Mouse (Mus musculus) bone marrow macrophage, adult 2 months (primary cell): ENCODE results near the gene Zswim3. TPM values are rescaled to one million over a fixed set of nuclear protein-coding genes. Genes with fewer than 3 reads are reported as not detected.
A peak's percentile ranks its signal among the peaks of the same experiment; 100 is the strongest.
"Not testable (repeated sequence)": the region's sequence is repeated elsewhere in the genome, so short reads cannot be mapped to it uniquely, and the experiment has no call there.

Source experiments
- H3K27ac ChIP-seq: 2 replicates; pipeline ENCODE4 v1.5.1; 2012; ENCODE audit warnings: low read depth, low read length; ENCODE audit not compliant: insufficient read depth
- H3K4me1 ChIP-seq: 2 replicates; pipeline ENCODE4 v1.6.1; 2012; ENCODE audit warnings: low read length; ENCODE audit not compliant: control insufficient read depth, insufficient read depth
- H3K4me3 ChIP-seq: 2 replicates; pipeline ENCODE4 v1.5.1; 2012; ENCODE audit warnings: mild to moderate bottlenecking, low read length, moderate library complexity; ENCODE audit not compliant: insufficient read depth
- CTCF ChIP-seq: IDR thresholded peaks from 2 replicates; pipeline ENCODE4 v1.5.1; 2012; ENCODE audit warnings: low read depth, mild to moderate bottlenecking, low read length, moderate library complexity
- POLR2A ChIP-seq: IDR thresholded peaks from 2 replicates; pipeline ENCODE4 v1.6.1; 2012; ENCODE audit warnings: mild to moderate bottlenecking, low read depth, low read length, borderline replicate concordance
- polyA plus RNA-seq: library from polyadenylated mRNA; stranded (reverse); fragments of >200 nt; gene quantifications from 2 replicates; pipeline ENCODE4 v1.2.4, GENCODE M21; 2012; ENCODE audit not compliant: missing spikeins, insufficient read depth, insufficient read length

Zswim3 gene
- polyA plus RNA-seq, 1 experiment = 5.0 TPM

DNA sequence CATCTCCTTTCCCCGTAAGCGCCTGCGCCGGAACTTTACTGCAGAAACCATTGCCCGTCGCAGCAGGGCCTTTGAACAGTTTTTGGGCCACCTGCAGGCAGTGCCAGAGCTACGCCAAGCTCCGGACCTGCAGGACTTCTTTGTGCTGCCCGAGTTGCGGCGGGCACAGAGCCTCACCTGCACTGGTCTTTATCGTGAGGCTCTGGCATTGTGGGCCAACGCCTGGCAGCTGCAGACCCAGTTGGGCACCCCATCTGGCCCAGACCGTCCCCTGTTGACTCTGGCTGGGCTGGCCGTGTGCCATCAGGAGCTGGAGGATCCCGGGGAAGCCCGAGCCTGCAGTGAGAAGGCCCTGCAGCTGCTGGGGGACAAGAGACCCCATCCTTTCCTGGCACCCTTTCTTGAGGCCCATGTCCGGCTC, 13.0 kb upstream of the Zswim3 start:
- peaks cover 9% of the 10 kb centered on the region for H3K4me1 ChIP-seq
- TF ChIP-seq CTCF = no peak
- H3K4me3 ChIP-seq = no peak overlapping the region
- H3K27ac ChIP-seq = no peak overlapping the region

DNA sequence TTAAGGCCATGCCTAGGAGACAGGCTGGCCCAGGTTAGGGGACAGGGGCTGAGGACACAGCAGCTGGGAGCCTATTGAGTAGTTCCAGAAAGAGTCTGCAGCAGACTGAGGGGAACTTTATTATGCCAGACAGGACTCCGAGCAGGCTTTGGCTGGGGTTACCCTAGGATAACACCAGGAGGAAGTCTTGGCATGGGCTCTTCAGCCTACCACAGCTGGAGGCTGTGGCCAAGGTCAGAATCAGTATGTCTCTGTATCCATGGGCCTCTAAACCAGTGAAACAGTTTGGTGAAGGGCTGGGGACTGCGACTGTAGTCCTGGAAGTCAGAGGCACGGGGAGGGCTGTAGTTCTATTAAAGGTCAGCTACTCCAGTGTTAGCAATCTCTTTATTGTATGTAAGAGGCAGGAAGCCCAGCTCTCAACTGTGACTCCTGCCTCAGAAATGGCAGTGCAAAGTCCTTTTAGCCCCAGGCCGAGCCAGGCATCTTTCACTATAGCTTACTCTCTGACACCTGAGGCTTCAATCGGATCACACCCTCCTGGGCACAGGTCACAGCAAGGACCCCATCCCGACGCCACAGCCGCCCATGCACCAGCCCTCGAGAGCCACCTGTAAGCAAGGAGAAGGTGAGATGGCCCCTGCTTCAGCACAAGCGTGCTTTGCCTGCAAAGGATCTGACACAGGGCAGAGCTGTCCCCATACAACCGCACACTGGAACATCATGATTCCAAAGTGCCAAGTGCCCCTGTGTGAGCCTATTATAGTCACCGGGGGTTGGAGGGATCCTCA, 12.3 kb upstream of the Zswim3 start:
- Histone ChIP-seq H3K27ac (no peak overlapping the region), H3K4me1 (peaks cover 6% of the 10 kb centered on the region), H3K4me3 (no peak overlapping the region)
- TF ChIP-seq POLR2A (no peak), CTCF (no peak)

DNA sequence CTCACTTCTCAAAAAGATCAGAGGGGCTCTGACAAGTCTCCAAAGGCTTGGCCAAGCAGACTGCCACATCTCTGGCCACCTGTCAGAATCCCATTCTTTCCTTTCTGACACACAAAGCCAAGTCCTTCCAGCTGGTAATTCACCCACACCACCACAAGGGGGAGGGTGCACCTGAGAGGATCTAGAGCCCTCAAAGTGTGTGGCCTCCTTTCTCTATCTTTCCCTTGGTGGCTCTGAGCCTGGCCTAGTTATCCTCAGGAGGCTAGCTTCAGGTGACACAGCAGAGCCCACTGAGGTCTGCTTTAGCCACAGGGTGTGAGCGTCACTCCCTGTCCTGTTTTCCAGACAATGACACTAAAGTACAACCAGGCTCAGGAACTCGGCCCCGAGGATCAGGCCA, 11.7 kb upstream of the Zswim3 start:
- Histone ChIP-seq H3K4me1 (peaks cover 6% of the 10 kb centered on the region), H3K27ac (no peak overlapping the region), H3K4me3 (no peak overlapping the region)
- peak; percentile 28; the same call in 1 of the 2 replicates for TF ChIP-seq CTCF
- TF ChIP-seq POLR2A = no peak

DNA sequence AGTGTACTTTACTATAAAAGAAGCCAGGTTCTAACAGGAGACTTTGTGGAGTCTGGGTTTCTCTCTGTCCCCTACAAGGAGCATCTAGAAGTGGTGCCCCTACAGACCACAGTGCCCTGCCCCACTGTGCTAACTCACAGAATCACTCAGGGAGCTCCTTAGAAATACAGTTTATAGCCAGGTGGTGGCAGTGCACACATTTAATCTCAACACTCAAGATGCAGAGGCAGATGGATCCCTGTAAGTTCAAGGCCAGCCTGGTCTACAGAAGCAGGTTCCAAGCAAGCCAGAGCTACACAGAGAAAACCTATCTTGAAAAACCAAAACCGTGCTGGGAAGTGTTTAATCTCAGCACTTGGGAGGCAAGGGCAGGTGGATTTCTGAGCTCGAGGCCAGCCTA, 11.1 kb upstream of the Zswim3 start:
- Histone ChIP-seq H3K4me3 (no peak overlapping the region), H3K4me1 (peaks cover 6% of the 10 kb centered on the region), H3K27ac (no peak overlapping the region)
- TF ChIP-seq POLR2A = no peak
- no peak for TF ChIP-seq CTCF

DNA sequence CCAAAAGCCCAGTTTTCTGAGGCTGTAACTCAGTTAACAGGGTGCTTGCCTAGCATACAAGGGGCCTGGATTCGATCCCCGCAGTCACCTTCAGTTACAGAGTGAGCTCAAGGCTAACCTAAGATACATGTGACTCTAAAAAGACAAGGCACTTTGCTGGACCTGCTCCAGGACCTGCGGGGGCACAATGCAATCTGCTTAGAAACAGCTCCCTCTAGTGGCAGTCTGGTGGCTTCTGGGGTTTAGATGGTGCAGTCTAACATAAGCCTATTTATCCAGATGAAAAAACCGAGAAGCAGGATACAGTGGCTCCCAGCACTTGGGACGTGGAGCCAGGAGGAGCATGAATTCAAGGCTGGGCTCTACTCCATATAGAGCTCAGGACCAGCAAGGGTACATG, 10.6 kb upstream of the Zswim3 start:
- Histone ChIP-seq H3K4me3 (no peak overlapping the region), H3K4me1 (peaks cover 6% of the 10 kb centered on the region)
- TF ChIP-seq CTCF = peak; percentile 82
- no peak for TF ChIP-seq POLR2A

DNA sequence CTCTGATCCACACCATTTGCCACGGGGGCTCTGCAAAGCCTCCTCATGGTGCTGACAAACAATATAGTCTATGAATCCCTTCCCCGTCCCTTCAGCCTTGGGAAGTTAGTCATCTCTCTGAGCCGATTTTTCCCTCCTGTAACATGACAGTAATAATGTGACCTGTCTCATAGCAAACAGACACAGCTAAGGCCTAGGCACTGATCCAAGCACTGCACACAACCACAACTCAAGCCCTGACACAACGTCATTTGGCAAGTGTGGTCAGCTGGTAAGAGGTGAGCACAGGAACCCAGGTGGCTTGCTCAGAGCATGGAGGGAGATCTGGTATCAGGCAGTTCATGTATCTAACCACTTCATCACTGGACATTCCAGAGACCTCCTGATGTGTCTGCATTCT, 9.0 kb upstream of the Zswim3 start:
- TF ChIP-seq CTCF (no peak), POLR2A (no peak)
- Histone ChIP-seq H3K4me1 (0 out of 2 replicates have a peak, but pooled peaks cover under 1% of the 10 kb centered on the region), H3K4me3 (no peak overlapping the region), H3K27ac (no peak overlapping the region)

More for the DNA sequence above, 10.6 kb upstream of the Zswim3 start:
- H3K27ac ChIP-seq = no peak overlapping the region

DNA sequence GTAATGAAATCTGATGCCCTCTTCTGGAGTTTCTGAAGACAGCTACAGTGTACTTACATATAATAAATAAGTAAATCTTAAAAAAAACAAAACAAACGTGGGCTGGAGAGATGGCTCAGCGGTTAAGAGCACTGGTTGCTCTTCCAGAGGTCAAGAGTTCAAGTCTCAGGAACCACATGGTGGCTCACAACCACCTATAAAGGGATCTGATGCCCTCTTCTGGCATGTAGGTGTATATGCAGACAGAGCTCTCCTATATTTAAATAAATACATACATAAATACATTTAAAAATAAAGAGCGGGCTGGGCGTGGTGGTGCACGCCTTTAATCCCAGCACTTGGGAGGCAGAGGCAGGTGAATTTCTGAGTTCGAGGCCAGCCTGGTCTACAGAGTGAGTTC, 6.3 kb upstream of the Zswim3 start:
- H3K4me3 ChIP-seq, H3K27ac ChIP-seq, H3K4me1 ChIP-seq: not testable (repeated sequence)

DNA sequence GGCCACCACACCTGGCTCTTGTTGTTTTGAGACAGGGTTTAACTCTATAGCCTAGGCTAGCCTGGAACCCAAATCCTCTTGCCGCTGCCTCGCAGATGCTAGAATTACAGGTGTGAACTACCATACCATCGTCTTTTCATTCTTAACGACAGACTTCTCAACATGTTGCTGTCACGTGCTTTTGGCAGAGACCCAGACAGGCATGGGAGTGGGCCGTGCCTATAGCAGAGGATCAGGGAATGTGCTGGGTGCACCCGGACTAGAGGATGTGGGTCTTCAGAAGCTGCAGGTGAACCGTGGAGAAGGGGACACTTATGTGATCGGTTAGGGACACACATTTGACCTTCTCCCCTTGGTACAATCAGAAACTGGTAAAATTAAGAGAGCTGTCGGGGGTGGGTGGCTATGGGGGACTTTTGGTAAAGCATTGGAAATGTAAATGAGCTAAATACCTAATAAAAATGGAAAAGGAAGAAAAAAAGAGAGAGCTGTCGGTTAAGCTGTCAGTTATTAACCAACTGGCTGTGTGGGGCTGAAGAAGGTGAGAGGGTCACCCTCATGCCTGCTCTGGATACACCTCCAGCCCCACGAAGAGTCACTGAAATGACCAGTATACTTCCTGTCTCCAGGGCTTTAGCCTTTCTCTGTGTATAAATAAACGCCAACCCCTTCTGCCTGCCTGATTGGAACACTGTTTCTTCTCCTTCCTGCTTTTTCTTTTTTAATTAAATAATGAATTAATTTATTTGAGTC, 4.5 kb upstream of the Zswim3 start:
- H3K27ac ChIP-seq = no peak overlapping the region
- TF ChIP-seq CTCF (no peak), POLR2A (no peak)
- H3K4me3 ChIP-seq = no peak overlapping the region
- H3K4me1 ChIP-seq = peaks cover 9% of the 10 kb centered on the region

DNA sequence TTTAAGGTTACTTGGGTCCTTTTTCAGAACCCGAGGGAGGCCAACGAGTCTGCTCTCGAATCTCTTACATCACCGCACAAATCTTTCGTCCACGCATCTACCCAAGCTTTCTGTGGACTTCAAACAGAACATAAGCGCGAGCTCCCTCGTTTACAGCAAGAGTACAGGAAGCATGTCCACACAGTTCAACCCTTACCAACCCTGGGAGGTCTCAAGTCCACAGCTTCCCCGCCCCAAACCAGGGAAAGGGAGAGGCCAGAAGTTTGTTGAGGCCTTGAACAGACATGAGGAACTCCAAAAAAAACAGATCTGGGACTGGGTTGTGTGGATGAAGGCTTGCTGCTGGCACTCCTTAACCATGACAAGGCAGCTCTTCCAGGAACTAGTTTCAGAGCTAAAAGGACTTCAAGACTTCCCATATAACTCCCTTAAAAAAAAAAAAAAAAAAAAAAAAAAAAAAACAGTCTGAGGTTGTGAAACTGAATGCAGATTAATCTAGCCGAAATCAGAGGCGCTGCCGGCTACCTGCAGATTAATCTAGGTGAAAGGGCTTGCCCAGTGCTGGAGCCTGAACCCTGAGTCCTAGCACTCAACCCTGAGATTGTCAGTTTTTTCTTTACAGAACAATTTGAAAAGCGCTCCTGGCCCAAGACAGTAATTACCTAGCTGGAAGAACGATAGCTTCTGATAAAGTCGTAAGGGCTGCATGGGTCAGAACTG, 1.5 kb upstream of the Zswim3 start:
- Histone ChIP-seq H3K27ac (peak overlapping the region; percentile 41), H3K4me3 (peak overlapping the region; percentile 92), H3K4me1 (peaks cover 16% of the 10 kb centered on the region)
- TF ChIP-seq POLR2A (no peak), CTCF (no peak)

DNA sequence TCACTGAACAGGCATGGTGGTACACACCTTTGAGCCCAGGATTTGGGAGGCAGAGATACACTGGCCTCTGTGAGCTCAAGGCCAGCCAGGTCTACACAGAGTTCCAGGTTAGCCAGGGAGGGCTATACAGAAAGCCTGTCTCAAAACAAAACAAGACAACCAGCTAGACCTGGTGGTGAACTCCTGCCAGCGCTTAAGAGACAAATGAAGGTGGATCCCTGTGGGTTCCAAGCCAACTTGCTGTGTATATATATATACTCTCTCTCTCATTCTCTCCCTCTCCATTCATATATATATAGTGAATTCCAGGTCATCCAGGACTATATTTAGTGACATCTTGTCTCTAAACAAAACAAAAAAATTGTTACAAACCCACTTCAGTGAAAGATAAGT, 981 bp upstream of the Zswim3 start:
- Histone ChIP-seq H3K4me3 (peak overlapping the region; percentile 92), H3K27ac (no peak overlapping the region), H3K4me1 (peaks cover 16% of the 10 kb centered on the region)
- TF ChIP-seq CTCF (no peak), POLR2A (no peak)
